Mouse (Mus musculus) kidney, postnatal 36 days (tissue): Measurements from ENCODE around the gene Pramel7.
"Not testable (repeated sequence)": the region's sequence is repeated elsewhere in the genome, so short reads cannot be mapped to it uniquely, and the experiment has no call there.

Experiments
- DNase-seq, 2 experiments: peaks; one replicate each; pipeline ENCODE4 v3.0.0; 2021 to 2022; ENCODE audit warnings: mixed read lengths in 2 of 2

Pramel7 gene

DNA sequence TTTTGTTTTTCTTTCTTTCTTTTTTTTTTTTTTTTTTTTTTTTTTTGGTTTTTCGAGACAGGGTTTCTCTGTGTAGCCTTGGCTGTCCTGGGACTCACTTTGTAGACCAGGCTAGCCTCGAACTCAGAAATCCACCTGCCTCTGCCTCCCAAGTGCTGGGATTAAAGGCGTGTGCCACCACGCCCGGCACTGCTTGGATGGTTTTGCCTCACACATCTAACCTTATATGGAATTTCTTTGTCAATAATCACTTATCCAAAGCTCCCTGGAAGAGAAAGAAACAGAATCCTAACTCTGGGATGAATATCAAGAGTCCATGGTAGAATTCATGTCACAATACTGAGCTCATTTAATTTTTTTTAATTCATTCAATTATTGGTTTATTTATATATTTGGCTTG lies at the start of gene Pramel7:
Pramel7 (minus strand) TSS at position 101 of the 400 bp plus-strand sequence.
- DNase-seq, result not testable (repeated sequence)

DNA sequence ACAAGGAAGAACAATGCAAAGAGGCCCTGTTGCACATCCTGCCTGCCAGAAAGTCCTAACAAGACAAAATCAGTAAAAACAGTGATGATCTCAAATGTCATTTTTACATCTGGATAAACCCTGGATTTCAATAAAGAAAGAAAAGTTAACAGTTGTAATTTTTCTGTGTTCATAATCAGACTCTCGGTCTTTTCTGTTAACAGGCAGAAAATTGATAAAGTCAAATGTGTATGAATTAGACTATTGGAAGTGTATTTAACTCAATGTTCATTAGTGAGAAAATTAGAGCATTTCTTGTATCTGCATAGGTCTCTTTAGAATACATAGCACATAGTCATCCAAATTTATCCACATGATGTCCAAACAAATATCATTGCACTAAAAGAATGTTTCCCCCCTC lies 48.5 kb upstream of the Pramel7 start, which contains the start of gene Olfr1128:
Olfr1128 (minus strand) TSS at position 101 of the 400 bp plus-strand sequence.
- no peak for DNase-seq

DNA sequence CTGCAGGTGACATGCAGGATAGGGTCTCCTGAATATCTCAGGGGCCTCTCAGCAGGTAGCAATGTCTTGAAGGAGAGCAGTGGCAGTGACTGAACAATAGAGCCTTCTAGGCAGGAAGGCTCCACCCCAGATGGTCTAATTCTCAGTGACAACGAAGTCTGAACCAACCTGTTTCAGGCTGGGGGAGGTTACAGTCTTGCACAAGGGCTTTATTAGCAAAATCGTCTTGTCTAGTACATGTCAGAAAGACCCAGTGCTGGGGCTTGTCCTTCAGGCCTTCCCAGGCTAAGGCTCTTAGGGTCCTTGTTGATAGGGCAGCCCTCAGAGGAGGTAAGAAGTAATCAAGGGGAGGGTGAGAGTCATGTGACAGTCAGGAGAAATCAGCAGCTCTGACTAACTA lies 37.9 kb upstream of the Pramel7 start:
- DNase-seq, result no peak

DNA sequence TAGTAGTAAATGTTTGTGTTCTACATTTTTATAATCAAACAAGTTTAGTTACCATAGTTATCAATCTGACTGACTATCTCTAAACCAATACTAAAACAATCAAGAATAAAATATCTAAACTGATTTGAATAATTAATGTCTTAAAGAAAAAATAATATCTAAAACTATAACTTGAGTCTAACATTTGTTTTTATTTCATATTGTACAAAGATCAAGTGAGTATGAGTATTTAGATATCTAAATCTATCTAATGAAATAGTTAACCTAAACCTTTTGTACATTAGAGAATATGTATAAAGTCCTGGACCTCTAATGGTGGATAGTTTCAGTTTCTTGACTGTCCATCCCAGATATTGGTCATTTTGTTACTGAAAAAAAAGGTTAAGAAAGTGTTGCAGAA lies 34.6 kb upstream of the Pramel7 start, which contains the start of gene Olfr153:
Olfr153 (plus strand) TSS at position 301 of the 400 bp plus-strand sequence.
- DNase-seq, result no peak

DNA sequence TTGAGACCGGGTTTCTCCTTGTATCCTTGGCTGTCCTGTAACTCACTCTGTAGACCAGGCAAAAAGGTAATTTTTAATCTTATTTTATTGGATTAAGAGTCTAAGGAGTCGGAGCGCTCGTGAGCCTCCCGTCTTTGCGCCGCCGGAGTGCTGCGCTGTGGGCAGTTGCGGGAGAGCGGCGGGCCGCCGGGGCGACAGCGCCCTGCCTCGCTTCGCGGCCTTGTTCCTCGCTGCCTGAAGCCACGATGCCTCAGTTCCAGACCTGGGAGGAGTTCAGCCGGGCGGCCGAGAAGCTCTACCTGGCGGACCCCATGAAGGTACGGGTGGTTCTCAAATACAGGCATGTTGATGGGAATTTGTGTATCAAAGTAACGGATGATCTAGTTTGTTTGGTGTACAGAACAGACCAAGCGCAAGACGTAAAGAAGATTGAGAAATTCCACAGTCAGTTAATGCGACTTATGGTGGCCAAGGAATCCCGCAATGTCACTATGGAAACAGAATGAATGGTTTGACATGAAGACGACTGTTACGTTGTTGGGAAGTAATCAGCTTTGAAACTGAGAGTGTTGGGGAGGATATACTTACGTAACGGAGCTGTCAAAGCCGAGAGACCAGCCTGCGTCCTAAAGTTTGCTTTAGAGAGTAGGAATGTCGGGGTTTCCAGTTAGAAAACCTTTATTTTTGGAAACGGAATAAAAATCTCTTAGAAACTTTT lies 29.2 kb upstream of the Pramel7 start:
- not testable (repeated sequence) for DNase-seq

DNA sequence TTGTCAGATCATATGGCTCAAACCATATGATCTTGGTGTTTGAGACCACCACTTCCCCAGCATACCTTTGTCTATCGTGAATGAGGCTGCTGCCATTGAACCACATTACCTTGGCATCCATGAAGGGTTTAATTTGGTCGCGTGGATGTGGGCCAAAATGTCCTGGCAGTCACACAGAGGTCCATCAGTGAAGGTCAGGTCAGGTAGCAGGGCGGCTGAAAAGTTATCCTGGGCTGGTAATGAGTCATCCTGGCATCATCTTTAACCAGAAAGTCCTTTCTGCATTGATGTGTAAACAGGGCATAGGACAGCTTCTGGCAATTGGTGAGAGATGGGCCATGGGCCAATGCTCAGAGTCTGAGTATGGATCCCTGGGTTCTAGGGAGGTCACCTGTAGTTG lies 23.8 kb upstream of the Pramel7 start:
- DNase-seq, result peak in 1 of 2 experiments; percentile 11

DNA sequence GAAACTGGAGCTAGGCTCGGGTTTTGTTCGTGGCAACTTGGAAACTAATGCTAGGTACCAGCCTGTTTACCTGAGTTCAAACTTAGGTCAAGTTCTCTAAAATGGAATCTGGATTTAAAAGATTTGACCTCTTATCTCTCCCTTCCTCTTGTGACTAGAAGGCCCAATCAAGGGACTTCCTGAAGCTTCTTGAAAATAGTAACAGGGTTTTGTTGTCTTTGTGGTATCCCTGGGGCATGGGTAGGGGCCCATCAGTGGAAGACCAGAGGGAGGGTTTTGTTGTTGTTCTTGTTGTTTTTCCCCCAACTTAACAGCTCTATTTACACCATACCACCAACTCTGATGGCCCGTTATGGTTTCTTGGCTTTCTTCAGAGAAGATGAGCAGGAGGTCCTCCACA lies 19.7 kb upstream of the Pramel7 start:
- DNase-seq, result no peak

DNA sequence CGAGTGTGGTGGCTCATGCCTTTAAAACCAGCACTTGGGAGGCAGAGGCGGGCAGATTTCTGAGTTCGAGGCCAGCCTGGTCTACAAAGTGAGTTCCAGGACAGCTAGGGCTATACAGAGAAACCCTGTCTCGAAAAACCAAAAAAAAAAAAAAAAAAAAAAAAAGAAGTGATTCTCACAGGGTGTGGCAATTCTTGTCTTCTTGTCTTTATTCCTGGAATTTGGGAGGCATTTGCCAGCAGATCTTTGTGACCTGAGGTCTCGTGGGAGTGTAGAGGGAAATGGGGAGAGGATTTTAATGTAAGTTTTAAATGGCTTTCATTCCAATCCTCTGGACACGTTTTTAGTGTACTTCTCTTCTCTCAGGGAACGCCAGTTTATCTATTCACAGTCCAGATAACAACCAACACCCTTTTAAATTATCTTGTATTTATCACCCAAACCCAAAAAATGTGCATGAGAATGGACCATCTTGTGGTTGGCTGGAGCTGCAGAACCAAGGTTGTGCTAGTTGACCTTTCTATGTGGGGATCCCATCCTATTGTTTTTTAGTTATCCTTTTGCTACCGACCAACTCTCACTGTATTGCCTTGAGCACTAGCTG lies 18.7 kb upstream of the Pramel7 start:
- no peak for DNase-seq

DNA sequence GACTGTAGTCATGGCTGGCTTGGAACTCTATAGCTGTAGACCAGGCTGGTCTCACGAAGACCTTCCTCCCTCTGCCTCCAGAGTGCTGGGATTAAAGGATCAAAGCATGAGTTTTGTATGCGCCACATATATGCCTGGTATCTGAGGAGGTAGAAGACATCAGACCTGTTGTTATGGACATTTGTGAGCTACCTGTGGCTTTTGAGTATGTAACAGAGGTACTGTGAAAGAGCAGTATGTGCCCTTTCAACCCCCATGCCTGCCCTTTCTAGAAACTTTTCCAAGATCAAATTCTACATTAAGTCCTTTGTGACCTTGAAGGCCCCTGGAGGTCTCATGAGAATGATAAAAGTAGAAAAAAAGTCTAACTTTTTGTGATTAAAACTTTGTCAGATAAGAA lies 18.2 kb upstream of the Pramel7 start:
- DNase-seq, result no peak

DNA sequence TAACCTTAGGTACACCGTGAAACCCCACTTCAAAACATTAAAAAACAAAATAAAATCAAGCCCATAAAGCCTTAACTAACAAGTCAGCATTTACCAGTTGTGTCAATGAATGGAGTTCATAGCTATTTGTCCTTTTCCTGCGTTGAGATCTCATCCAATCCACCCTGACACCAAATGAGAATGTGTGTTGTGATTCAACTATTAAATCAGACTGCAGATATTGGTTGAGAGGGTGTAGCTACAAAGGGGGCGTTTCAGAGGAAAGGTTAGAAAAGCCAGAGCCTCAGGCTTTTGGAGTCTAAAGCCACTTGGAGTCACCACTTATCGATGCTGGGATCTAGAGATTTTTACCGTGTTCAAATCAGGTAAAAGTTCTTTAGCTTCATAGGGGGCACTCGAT lies 9.4 kb upstream of the Pramel7 start, which contains the start of gene Pramel6:
Pramel6 (plus strand) TSS at position 301 of the 400 bp plus-strand sequence.
- DNase-seq, result no peak

DNA sequence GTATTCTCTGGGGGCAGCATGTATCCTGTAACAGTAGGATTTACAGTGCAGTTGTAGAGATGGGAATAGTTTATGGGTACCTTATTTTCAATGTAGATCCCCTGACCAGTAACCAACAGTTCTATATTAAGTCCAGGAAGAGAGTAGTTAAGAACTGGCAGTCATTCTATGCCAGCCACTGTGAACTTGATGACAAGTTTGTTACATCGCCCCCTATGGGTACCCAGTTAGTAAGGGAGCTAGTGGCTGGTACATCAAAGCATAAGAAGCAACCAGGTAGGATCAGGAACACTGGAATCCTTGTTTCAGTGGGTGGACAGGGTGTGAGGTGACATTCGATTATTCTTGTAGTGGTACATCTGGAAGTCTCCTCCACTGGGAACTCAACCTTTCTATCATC lies 14.6 kb downstream of the Pramel7 start:
- DNase-seq, result no peak

DNA sequence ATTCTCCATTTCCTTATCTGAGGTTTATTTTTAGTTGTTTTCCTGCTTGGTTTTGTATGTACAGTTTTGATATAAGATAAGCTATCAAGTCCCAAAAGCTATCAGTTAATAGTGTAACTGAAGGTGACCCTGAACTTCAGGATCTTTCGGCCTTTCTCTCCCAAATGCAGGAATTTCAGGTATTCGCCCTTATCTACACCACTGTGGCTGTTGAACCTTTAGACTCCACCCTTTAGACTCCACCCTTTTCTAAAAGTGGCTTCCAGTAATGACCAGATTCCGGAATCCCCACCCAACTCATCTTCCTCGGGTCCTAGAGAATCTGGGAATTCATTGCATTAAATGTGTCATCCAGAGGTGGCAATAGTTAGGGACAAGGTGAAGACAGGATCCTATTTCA lies 15.7 kb downstream of the Pramel7 start:
- no peak for DNase-seq

DNA sequence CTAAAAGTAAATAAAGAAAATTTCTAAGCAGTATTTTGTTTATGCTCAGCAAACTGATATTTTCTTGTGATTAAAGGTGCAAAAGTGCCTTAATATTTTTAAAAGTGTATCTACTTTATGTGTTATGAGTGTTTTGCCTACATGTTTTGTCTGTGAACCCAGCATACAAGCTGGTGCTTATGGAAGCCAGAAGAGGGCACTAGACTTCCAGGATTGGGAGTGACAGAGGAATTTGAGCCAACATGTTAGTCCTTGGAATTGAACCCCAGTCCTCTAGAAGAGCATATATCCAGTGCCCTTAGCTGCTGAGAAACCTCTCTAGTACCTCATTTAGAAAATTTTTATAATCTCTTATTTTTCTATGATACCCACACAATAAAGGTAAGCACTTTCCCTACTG lies 16.7 kb downstream of the Pramel7 start:
- no peak for DNase-seq

DNA sequence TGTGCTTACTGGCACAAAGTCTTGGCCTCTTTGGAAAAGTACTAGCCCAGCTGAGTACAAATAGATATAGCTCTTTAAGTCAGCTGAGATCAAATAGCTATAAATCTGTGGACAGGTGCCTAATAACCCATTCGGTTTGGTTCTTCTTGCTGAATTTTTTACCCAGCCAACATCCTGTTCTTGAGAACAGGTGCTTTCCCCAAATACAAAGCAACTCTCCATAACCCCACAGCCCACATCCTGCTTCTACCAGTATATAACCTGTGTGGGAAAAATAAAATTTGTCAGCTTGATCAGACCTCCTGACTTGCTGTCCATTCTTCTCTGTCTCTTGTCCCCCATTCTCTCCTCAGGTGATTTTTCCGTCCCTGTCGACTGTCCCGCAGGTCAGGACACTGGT lies 35.1 kb downstream of the Pramel7 start:
- no peak for DNase-seq

DNA sequence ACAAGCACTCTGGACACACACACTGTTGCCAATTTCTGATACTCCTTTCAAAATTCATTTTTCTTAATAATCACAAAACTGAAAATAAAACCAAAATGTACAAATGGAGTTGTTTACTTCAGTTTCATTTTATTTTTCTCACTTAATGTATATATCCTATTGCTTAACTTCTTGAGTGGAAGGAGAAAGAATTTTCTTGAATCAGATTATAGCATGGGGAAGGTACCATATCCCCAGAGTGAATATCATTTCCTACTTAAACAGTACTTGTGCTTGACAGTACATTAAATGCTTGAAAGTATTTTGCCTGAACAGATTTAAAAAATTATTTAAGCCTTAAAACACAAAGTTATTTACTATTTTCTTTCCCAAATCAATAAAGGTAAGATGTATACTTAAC lies 43.2 kb downstream of the Pramel7 start, which contains the start of gene Olfr1126:
Olfr1126 (plus strand) TSS at position 301 of the 400 bp plus-strand sequence.
- no peak for DNase-seq
